Mouse (Mus musculus) retina, postnatal 7 days (tissue): ENCODE data around the gene Zscan4-ps1.
"Not testable (repeated sequence)": the region's sequence is repeated elsewhere in the genome, so short reads cannot be mapped to it uniquely, and the experiment has no call there.

Experiments used
- DNase-seq: peaks from one replicate; pipeline ENCODE4 v3.0.0-alpha.2; 2012; ENCODE audit warnings: low read depth, low spot score

Gene Zscan4-ps1

DNA sequence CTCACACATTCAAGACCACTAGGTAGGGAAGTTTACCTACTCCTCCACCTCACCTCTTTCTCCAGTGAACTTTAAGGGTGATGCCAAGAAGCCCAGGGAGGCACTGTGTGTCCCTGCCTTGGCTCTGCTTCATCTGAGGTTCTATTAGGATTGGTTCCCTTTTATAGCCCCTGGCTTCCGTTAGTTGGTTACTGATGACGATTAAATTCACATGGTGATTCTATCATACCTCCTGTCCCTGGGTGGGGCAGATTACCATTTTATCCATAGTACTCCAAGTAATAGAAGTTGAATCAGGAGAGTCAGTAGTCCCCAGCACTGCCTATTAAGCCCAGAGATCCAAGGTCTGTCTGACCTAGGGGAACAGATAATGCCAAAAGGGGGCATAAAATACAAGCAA is at the start of gene Zscan4-ps1:
TSS of gene Zscan4-ps1 (minus strand) at position 101 of the 400 bp plus-strand sequence.
- not testable (repeated sequence) for DNase-seq
